Mouse (Mus musculus): ENCODE measurements around the gene Plekha1.

DNA sequence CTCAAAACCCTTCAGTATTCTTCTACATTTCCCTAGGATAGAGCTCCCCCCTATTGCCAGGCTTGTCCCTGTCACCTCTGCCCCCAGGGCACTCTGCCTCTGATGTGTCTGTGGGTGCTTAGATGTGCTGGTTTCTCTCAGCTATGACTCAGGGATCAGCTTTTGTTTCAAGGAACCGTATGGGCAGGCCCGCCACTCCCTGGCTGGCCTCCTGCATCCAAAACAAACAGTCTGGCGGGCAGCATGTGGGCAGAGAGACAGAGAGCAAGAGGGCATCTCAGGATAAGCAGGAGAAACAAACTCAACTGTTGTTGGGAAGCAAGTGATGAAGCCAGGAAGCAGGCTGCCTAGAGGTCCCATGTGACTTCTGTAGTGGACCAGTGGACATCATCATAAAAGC lies 9.9 kb upstream of the Plekha1 start:
- TF ChIP-seq ELF1 (IDR thresholded peaks at IDR 0.05; ENCODE audit: low read depth, low read length) (no peak), MAX (IDR thresholded peaks at IDR 0.05; ENCODE audit: low read length) (no peak), POLR2A (IDR thresholded peaks at IDR 0.05; ENCODE audit: control insufficient read depth in 1 of 2, insufficient read depth in 1 of 2, low read depth in 1 of 2, low read length in 2 of 2, poor library complexity in 1 of 2) (no peak), EP300 (IDR thresholded peaks at IDR 0.05; ENCODE audit: low read depth in 1 of 2, low read length in 2 of 2) (no peak), MEF2A (IDR thresholded peaks at IDR 0.05; ENCODE audit: extremely low read depth, insufficient replicate concordance, low read depth, low read length, poor library complexity, severe bottlenecking) (no peak), CTCF (IDR thresholded peaks at IDR 0.05 in 2 of 3, conservative IDR thresholded peaks at IDR 0.05 in 1 of 3; ENCODE audit: control insufficient read depth in 1 of 3, insufficient read depth in 1 of 3, low read depth in 2 of 3, low read length in 3 of 3, poor library complexity in 1 of 3, severe bottlenecking in 1 of 3) (no peak), MYC (IDR thresholded peaks at IDR 0.05; ENCODE audit: low read depth, low read length) (no peak), USF1 (IDR thresholded peaks at IDR 0.05; ENCODE audit: low read depth, low read length) (no peak), RAD21 (IDR thresholded peaks at IDR 0.05; ENCODE audit: low read depth, low read length) (no peak), ZMIZ1 (IDR thresholded peaks at IDR 0.05; ENCODE audit: low read depth, low read length) (no peak), USF2 (IDR thresholded peaks at IDR 0.05; ENCODE audit: borderline replicate concordance in 1 of 2, insufficient read depth in 1 of 2, low read depth in 1 of 2, low read length in 2 of 2) (no peak), JUND (IDR thresholded peaks at IDR 0.05; ENCODE audit: low read depth, low read length) (no peak), CHD2 (IDR thresholded peaks at IDR 0.05; ENCODE audit: low read length) (no peak)

Measured in MEL (cell line).